Comparison of ENCODE assay signal across 21 mouse cellular contexts in genomic region chr7:101584271-101584670, GRCm38 (mm10). TPM values are rescaled to one million over a fixed set of nuclear protein-coding genes. Genes with fewer than 3 reads are reported as not detected.
DNase-seq lines count a peak whose midpoint lies in the region; ATAC-seq and TF ChIP-seq lines count a peak whose summit lies in the region.
"Not testable (repeated sequence)": the region's sequence is repeated elsewhere in the genome, so short reads cannot be mapped to it uniquely, and the experiment has no call there.
"Had no signal": no experiment of that assay in that cellular context is flagged by ENCODE, and none has a peak within 500 bp of the region (broad histone marks: within the 10 kb centered on the region; RNA-seq: fewer than 3 reads in every experiment).

No protein-coding gene starts in this region.

- peak; percentile 62 for ATAC-seq in common myeloid progenitor, adult 5-6 weeks (replicated peaks; ENCODE audit: low read depth, poor library complexity, severe bottlenecking)
- ATAC-seq in megakaryocyte progenitor cell, adult 5-6 weeks (replicated peaks; ENCODE audit: poor library complexity), result peak; percentile 52

- H3K9ac ChIP-seq in CH12.LX (ENCODE audit: insufficient read depth, low read depth); liver, adult 2 months (ENCODE audit: low read depth, low read length): not testable (repeated sequence)

- not testable (repeated sequence) for H3K79me2 ChIP-seq in CH12.LX (replicated peaks; ENCODE audit: control insufficient read depth, extremely low read depth, insufficient read depth, poor library complexity, severe bottlenecking); liver, adult 2 months (ENCODE audit: control insufficient read depth, insufficient read depth, low read length)

- WGBS in kidney, adult 2 months, result 45% methylated on average over 6 of the region's 6 CpGs
- 73% methylated on average over 6 of the region's 6 CpGs for WGBS in liver, adult 2 months
- WGBS in small intestine, adult 2 months, result 53% methylated on average over 6 of the region's 6 CpGs

- H3K4me2 ChIP-seq in CH12.LX (ENCODE audit: insufficient read depth, low read depth, poor library complexity, severe bottlenecking), result not testable (repeated sequence)

- TF ChIP-seq EP300 in CH12.LX (IDR thresholded peaks at IDR 0.05; ENCODE audit: low read length), result not testable (repeated sequence)

- dilution Hi-C loops in CH12.LX (cut with MboI; ENCODE audit: extremely low pct_ligation_motif_present, extremely low pct_unique_long_range_greater_than_20kb, low sequenced_read_pairs), result not testable (repeated sequence)

- not testable (repeated sequence) for H3K9me3 ChIP-seq in CH12.LX (replicated peaks; ENCODE audit: low read length)

- not testable (repeated sequence) for TF ChIP-seq RAD21 in CH12.LX (IDR thresholded peaks at IDR 0.05; ENCODE audit: low read depth, low read length)

- in situ Hi-C loops in CH12.LX (cut with MboI; ENCODE audit: low pct_ligation_motif_present, low pct_unique_long_range_greater_than_20kb, low sequenced_read_pairs), result not testable (repeated sequence)

- not testable (repeated sequence) for DNase-seq in CH12.LX (ENCODE audit: extremely low read depth)
- DNase-seq in heart, adult 11 months, result peak; percentile 94
- peak; percentile 48 for DNase-seq in induced T-regulatory cell, adult 2 months (ENCODE audit: low read depth)
- DNase-seq in kidney, adult 2 months, result peak; percentile 8
- peak; percentile 11 for DNase-seq in liver, adult 2 months (ENCODE audit: extremely low read depth, low read depth, low spot score)

- H3K36me3 ChIP-seq in CH12.LX (replicated peaks in 1 of 2; ENCODE audit: control insufficient read depth in 1 of 2, insufficient read depth in 1 of 2, low read length in 1 of 2); kidney, adult 2 months (ENCODE audit: control insufficient read depth, insufficient read depth, low read length); liver, adult 2 months (ENCODE audit: control insufficient read depth, insufficient read depth, low read length); small intestine, adult 2 months (ENCODE audit: control insufficient read depth, insufficient read depth, low read length): not testable (repeated sequence)

- TF ChIP-seq CTCF in CH12.LX (conservative IDR thresholded peaks at IDR 0.05 in 1 of 2, IDR thresholded peaks at IDR 0.05 in 1 of 2; ENCODE audit: low read depth in 2 of 2, low read length in 2 of 2); kidney, adult 2 months (conservative IDR thresholded peaks at IDR 0.05; ENCODE audit: insufficient read depth, insufficient read length, low read depth, low read length); liver, adult 2 months (IDR thresholded peaks at IDR 0.05; ENCODE audit: low read depth, low read length); small intestine, adult 2 months (IDR thresholded peaks at IDR 0.05; ENCODE audit: extremely low read depth, insufficient read length, insufficient replicate concordance, low read depth, low read length): not testable (repeated sequence)

- H3K4me3 ChIP-seq in CH12.LX (replicated peaks in 1 of 3; ENCODE audit: low read depth in 2 of 3, low read length in 2 of 3, poor library complexity in 1 of 3); kidney, adult 2 months (ENCODE audit: insufficient read depth, low read depth, low read length); liver, adult 2 months (ENCODE audit: insufficient read depth, low read depth, low read length): not testable (repeated sequence)
- H3K4me3 ChIP-seq in small intestine, adult 2 months (ENCODE audit: low read depth, low read length), result peak overlapping the region; percentile 28

- not testable (repeated sequence) for H3K4me1 ChIP-seq in CH12.LX (ENCODE audit: control insufficient read depth in 1 of 2, insufficient read depth in 2 of 2); kidney, adult 2 months (ENCODE audit: control insufficient read depth, insufficient read depth, low read length); liver, adult 2 months (ENCODE audit: control insufficient read depth, insufficient read depth, low read length); small intestine, adult 2 months (ENCODE audit: control insufficient read depth, insufficient read depth, insufficient read length, low read length)

- peaks cover 18% of the 10 kb centered on the region for H3K27me3 ChIP-seq in CH12.LX (replicated peaks)
- not testable (repeated sequence) for H3K27me3 ChIP-seq in kidney, adult 2 months (replicated peaks; ENCODE audit: control insufficient read depth, insufficient read depth, low read length); liver, adult 2 months (ENCODE audit: control insufficient read depth, insufficient read depth, low read length); small intestine, adult 2 months (ENCODE audit: control insufficient read depth, insufficient read depth, low read length)

- H3K27ac ChIP-seq in CH12.LX (ENCODE audit: insufficient read depth, low read depth); kidney, adult 2 months (ENCODE audit: insufficient read depth, low read depth, low read length); liver, adult 2 months (replicated peaks; ENCODE audit: insufficient read depth, low read depth, low read length): not testable (repeated sequence)
- peak overlapping the region; percentile 62 for H3K27ac ChIP-seq in small intestine, adult 2 months (ENCODE audit: insufficient read depth, low read depth, low read length)

- not testable (repeated sequence) for TF ChIP-seq POLR2A in CH12.LX (IDR thresholded peaks at IDR 0.05; ENCODE audit: low read depth, low read length); kidney, adult 2 months (IDR thresholded peaks at IDR 0.05; ENCODE audit: low read depth, low read length); liver, adult 2 months (IDR thresholded peaks at IDR 0.05; ENCODE audit: extremely low read depth, insufficient read depth, low read length); small intestine, adult 2 months (IDR thresholded peaks at IDR 0.05; ENCODE audit: low read depth, low read length)

TF ChIP-seq in CH12.LX, 34 proteins besides CTCF, POLR2A, EP300 and RAD21:
- TF ChIP-seq BHLHE40 (IDR thresholded peaks at IDR 0.05; ENCODE audit: low read depth, low read length), result peak; percentile 50; the same call in 1 of the 2 replicates

RNA-seq across cellular contexts. Expression of gene Art2b, which starts 1.1 kb away (rescaled TPM):
- total RNA-seq in CH12.LX (2012; rRNA removed), result not detected in 2 replicates
- total RNA-seq in CH12.LX (2014; rRNA removed), result not detected in 2 replicates
- not detected in 2 replicates for polyA plus RNA-seq in CH12.LX (2012; ENCODE audit: insufficient read length, low read depth)
- total RNA-seq in common myeloid progenitor, adult 5-6 weeks (2017), result not detected in 2 replicates
- 0.16 and 0.69 TPM in 2 replicates for polyA plus RNA-seq in kidney, adult 2 months (2012; rRNA removed)
- total RNA-seq in liver, adult 2 months (2014; rRNA removed), result 0.94 and 1.2 TPM in 2 replicates
- 0.56 and 0.75 TPM in 2 replicates for polyA plus RNA-seq in liver, adult 2 months (2012; rRNA removed)
- total RNA-seq in megakaryocyte progenitor cell, adult 5-6 weeks (2015), result not detected in 2 replicates
- 0.08 and 0.20 TPM in 2 replicates for total RNA-seq in megakaryocyte progenitor cell, adult 5-6 weeks (2017)
- 2.5 and 4.1 TPM in 2 replicates for polyA plus RNA-seq in small intestine, adult 2 months (2012; rRNA removed)
- total RNA-seq: adrenal gland, adult 2 months; adrenal gland, postnatal 25 days; ES-E14; MEL had no signal
- polyA plus RNA-seq: adrenal gland, adult 2 months; cerebellum, adult 2 months; embryonic facial prominence, embryonic 11.5 days; embryonic facial prominence, embryonic 13.5 days; embryonic facial prominence, embryonic 15.5 days; erythroblast, embryonic 14.5 days; forebrain, embryonic 10.5 days; forebrain, embryonic 12.5 days; forebrain, embryonic 14.5 days; forebrain, embryonic 16.5 days had no signal
